Mouse (Mus musculus): Measurements from ENCODE around the gene Gcnt7. TPM values are rescaled to one million over a fixed set of nuclear protein-coding genes. Genes with fewer than 3 reads are reported as not detected.

Gene Gcnt7
- 3.9 TPM for polyA plus RNA-seq (2017; shearing (Covaris generic))

DNA sequence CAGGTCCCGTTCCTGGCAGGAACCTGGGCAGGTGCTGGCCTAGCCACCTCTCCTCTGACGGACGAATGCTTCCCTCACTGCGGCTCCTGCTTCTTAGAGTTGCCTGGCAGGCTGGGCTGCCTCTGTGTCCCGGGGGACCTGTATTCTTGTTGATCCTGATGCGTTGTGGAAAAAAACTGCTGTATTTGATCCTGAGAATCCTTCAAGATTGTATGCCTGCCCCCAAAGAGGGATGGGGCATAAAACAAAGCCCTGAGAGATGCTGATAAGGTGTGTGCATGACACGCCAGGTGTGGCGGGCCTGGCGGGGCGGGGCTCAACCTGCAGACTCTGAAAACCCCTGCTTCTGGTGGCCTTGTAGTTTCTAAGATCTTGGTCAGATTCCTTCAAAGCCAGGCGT is at the start of gene Gcnt7:
Gene Gcnt7 (minus strand): TSS at position 101 of the 400 bp plus-strand sequence.

DNA sequence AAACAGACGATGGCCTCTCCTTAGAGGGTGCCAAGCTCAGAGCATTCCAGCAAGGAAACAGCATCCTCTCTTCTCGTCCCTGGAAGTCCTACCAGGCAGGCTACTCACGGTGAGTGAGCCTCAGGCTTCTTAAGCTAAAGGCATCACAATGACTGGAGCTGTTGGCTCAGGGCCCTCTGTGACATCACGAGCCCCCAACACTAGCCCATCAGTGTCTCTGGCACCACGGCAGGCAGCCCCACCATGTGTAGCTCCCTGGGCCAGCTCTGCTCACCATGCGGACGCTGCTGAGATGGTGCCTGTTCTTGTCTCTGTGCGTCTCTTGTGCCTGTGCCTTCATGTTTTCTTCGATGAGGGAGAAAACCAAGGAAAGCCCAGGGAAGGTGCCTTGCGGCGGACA is 13.9 kb upstream of the Gcnt7 start, which contains the start of gene Fam209:
Gene Fam209 (plus strand): TSS at position 203 of the 400 bp plus-strand sequence.

DNA sequence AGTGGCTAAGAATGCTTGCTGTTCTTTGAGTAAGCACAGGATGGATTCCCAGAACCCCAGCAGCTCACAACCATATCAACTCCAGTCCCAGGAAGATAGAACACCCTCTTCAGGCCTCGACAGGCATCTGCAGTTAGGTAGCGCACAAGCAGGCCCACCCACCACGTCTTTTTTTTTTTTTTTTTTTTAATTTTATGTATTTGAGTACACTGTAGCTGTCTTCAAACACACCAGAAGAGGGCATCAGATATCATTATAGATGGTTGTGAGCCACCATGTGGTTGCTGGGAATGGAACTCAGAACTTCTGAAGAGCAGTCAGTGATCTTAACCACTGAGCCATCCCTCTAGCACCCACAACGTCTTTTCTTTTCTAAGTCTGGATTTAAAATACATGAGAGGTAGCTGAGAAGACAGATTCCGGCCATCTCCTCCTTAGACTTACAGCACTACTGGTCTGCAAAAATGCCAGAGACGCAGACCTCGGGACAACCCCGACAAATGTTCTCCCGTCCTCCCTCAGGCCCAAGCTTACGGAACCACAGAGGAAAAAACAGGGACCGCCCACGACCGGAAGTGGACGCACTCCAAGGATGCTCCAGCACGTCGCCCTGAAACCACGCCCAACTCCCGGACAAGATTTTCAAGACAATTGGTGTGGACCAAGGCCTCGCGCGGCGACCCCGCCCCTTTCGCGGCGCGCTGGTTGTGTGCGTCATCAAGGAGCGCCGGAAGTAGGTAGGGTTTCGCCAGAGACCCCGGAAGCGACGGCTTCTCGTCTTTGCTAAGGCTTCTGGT is 18.4 kb downstream of the Gcnt7 start, which contains the start of gene Rtf2:
Gene Rtf2 (plus strand): TSS at position 714 of the 797 bp plus-strand sequence.

Other genes starting within 250 kb of the Gcnt7 start
- gene Mc3r, start 210.1 kb downstream of the Gcnt7 start, polyA plus RNA-seq (2017; shearing (Covaris generic)), result 0.15 TPM
- 12.9 TPM for gene Fam210b, start 113.0 kb downstream of the Gcnt7 start, polyA plus RNA-seq (2017; shearing (Covaris generic))
- gene Aurka, start 88.1 kb downstream of the Gcnt7 start, polyA plus RNA-seq (2017; shearing (Covaris generic)), result 2.7 TPM
- 14.7 TPM for gene Cstf1, start 87.9 kb downstream of the Gcnt7 start, polyA plus RNA-seq (2017; shearing (Covaris generic))
- gene Cass4, start 64.8 kb downstream of the Gcnt7 start, polyA plus RNA-seq (2017; shearing (Covaris generic)), result not detected
- 80.2 TPM for gene Rtf2, start 18.0 kb downstream of the Gcnt7 start, polyA plus RNA-seq (2017; shearing (Covaris generic))
- not detected for gene Fam209, start 13.9 kb upstream of the Gcnt7 start, polyA plus RNA-seq (2017; shearing (Covaris generic))
- not detected for gene Tfap2c, start 91.0 kb upstream of the Gcnt7 start, polyA plus RNA-seq (2017; shearing (Covaris generic))

All from effector memory CD4-positive, alpha-beta T cell, adult 7 months (primary cell).